ENCODE assay signal across 26 mouse cellular contexts in the genomic region with DNA sequence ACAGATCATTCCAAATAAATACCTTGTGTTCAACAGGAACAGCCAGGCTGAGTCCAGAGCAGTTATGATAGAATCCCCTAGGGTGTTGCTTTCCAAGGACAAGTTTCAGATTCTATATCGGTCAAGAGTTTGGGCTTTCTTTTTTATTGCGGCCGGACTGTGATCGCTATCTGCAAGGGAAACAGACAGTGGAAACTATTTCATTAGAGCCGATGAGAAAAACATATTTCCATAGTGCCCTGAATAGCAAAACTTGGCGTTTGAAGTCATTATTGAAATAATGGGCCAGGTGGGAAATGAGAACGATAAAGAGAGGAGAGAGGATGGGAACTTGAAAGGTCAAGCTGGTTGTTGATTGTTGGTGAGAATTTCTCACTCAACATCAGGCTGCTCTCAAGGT.
DNase-seq lines count a peak whose midpoint lies in the region; ATAC-seq and TF ChIP-seq lines count a peak whose summit lies in the region.
"Had no signal": no experiment of that assay in that cellular context is flagged by ENCODE, and none has a peak within 500 bp of the region (broad histone marks: within the 10 kb centered on the region; RNA-seq: fewer than 3 reads in every experiment).

No protein-coding gene starts in this region.

- intact Hi-C loops in heart, adult 2 months (cut with DNase I), result loop anchor here (1.0 to 5.0 kb wide), 8 partner anchors 43 to 348 kb away; no protein-coding TSS in a partner anchor
- intact Hi-C loops in left cerebral cortex, postnatal 4 days (cut with DNase I), result no loop called here

- H3K9ac ChIP-seq in heart, adult 2 months (ENCODE audit: low read depth, low read length), result no peak overlapping the region
- H3K9ac ChIP-seq in kidney, postnatal 0 days (ENCODE audit: low read depth, low read length), result no peak overlapping the region
- H3K9ac ChIP-seq: embryonic facial prominence, embryonic 15.5 days; intestine, embryonic 15.5 days; limb, embryonic 12.5 days; liver, postnatal 0 days; neural tube, embryonic 13.5 days had no signal

- H3K4me2 ChIP-seq in kidney, postnatal 0 days (ENCODE audit: low read length), result no peak overlapping the region
- H3K4me2 ChIP-seq: embryonic facial prominence, embryonic 15.5 days; intestine, embryonic 15.5 days; limb, embryonic 12.5 days; liver, embryonic 11.5 days; neural tube, embryonic 13.5 days had no signal

- peak overlapping the region; percentile 78 for H3K27ac ChIP-seq in heart, adult 2 months
- H3K27ac ChIP-seq in kidney, postnatal 0 days, result no peak overlapping the region
- H3K27ac ChIP-seq: embryonic facial prominence, embryonic 15.5 days; hindbrain, embryonic 10.5 days; intestine, embryonic 15.5 days; limb, embryonic 12.5 days; macrophage; neural tube, embryonic 13.5 days had no signal

- peak in 1 of 2 experiments; percentile 31 for DNase-seq in heart, adult 2 months
- DNase-seq in heart, postnatal 4 days, result no peak
- DNase-seq in kidney, postnatal 0 days (ENCODE audit: low spot score), result peak; percentile 30
- no peak for DNase-seq in kidney, postnatal 4 days
- DNase-seq in kidney, postnatal 14 days, result peak; percentile 41
- DNase-seq in left cerebral cortex, postnatal 4 days, result no peak
- no peak for DNase-seq in Muller cell, postnatal 12 days (ENCODE audit: inconsistent ontology term)
- DNase-seq: adrenal gland, postnatal 14 days; cerebellum, adult 9-11 months; gastrocnemius, postnatal 14 days; liver, postnatal 0 days; retina, postnatal 1 day; right cerebral cortex, postnatal 25 days; thymus, postnatal 25 days had no signal

- peak; percentile 47; the same call in 1 of the 2 replicates for TF ChIP-seq EP300 in heart, adult 2 months (IDR thresholded peaks at IDR 0.05; ENCODE audit: insufficient read depth, low read depth, low read length)

- no peaks in the 10 kb centered on the region for H3K27me3 ChIP-seq in heart, adult 2 months (ENCODE audit: control insufficient read depth, insufficient read depth, low read length)
- H3K27me3 ChIP-seq in kidney, postnatal 0 days (ENCODE audit: insufficient read depth, low read length), result no peaks in the 10 kb centered on the region
- H3K27me3 ChIP-seq: embryonic facial prominence, embryonic 15.5 days; intestine, embryonic 15.5 days; limb, embryonic 12.5 days; neural tube, embryonic 13.5 days had no signal

- peak; percentile 58; the same call in 1 of the 2 replicates for TF ChIP-seq POLR2A in heart, adult 2 months (IDR thresholded peaks at IDR 0.05; ENCODE audit: insufficient read depth, low read depth, low read length)

- H3K79me2 ChIP-seq in heart, adult 2 months (replicated peaks; ENCODE audit: control insufficient read depth, insufficient read depth, low read length), result no peaks in the 10 kb centered on the region

- no peak overlapping the region for H3K4me3 ChIP-seq in heart, adult 2 months
- no peak overlapping the region for H3K4me3 ChIP-seq in kidney, postnatal 0 days (replicated peaks; ENCODE audit: low read depth, low read length)
- H3K4me3 ChIP-seq: embryonic facial prominence, embryonic 15.5 days; hindbrain, embryonic 10.5 days; intestine, embryonic 15.5 days; limb, embryonic 12.5 days; myocyte; neural tube, embryonic 13.5 days had no signal

- no peak for TF ChIP-seq CTCF in heart, adult 2 months (IDR thresholded peaks at IDR 0.05)
- no peak for TF ChIP-seq CTCF in kidney, postnatal 0 days (IDR thresholded peaks at IDR 0.05; ENCODE audit: low read depth)

- H3K4me1 ChIP-seq in heart, adult 2 months (ENCODE audit: control insufficient read depth, insufficient read depth, low read length), result peaks cover 9% of the 10 kb centered on the region
- no peaks in the 10 kb centered on the region for H3K4me1 ChIP-seq in kidney, postnatal 0 days (replicated peaks; ENCODE audit: insufficient read depth, low read length)
- H3K4me1 ChIP-seq: embryonic facial prominence, embryonic 15.5 days; hindbrain, embryonic 10.5 days; intestine, embryonic 15.5 days; limb, embryonic 12.5 days; neural tube, embryonic 13.5 days had no signal

- H3K36me3 ChIP-seq in heart, adult 2 months (ENCODE audit: control insufficient read depth, insufficient read depth, low read length), result peaks cover 2% of the 10 kb centered on the region; the same call in 1 of the 2 replicates
- no peaks in the 10 kb centered on the region for H3K36me3 ChIP-seq in kidney, postnatal 0 days (ENCODE audit: insufficient read depth, low read length)
- H3K36me3 ChIP-seq: embryonic facial prominence, embryonic 15.5 days; hindbrain, embryonic 10.5 days; intestine, embryonic 15.5 days; limb, embryonic 12.5 days; neural tube, embryonic 13.5 days had no signal

- H3K9me3 ChIP-seq in kidney, postnatal 0 days (replicated peaks; ENCODE audit: low read length), result no peaks in the 10 kb centered on the region
- H3K9me3 ChIP-seq: embryonic facial prominence, embryonic 15.5 days; hindbrain, embryonic 10.5 days; intestine, embryonic 15.5 days; neural tube, embryonic 13.5 days had no signal

- WGBS in heart, adult 2 months, result 42% methylated on average over 7 of the region's 7 CpGs
- WGBS in kidney, postnatal 0 days, result 62% methylated on average over 7 of the region's 7 CpGs

- ATAC-seq in kidney, postnatal 0 days (replicated peaks; ENCODE audit: low FRiP score, low read depth), result no peak
- ATAC-seq: forebrain, embryonic 14.5 days; hindbrain, embryonic 16.5 days; intestine, embryonic 15.5 days; liver, postnatal 0 days; lung, postnatal 0 days; midbrain, embryonic 16.5 days had no signal

Comparison
In these comparisons a context has a peak if more than half of its experiments do, and no peak if none do; other contexts are left out.
1. DNase-seq: peak in kidney, postnatal 0 days (single experiment) and kidney, postnatal 14 days (single experiment); none in heart, postnatal 4 days (single experiment), kidney, postnatal 4 days (0 of 2), left cerebral cortex, postnatal 4 days (single experiment) and Muller cell, postnatal 12 days (single experiment).